Mouse (Mus musculus): ENCODE measurements around the gene Tbc1d2b. TPM values are rescaled to one million over a fixed set of nuclear protein-coding genes. Genes with fewer than 3 reads are reported as not detected.

Gene Tbc1d2b
- polyA plus RNA-seq, 3 experiments from 2014 or later: 10.6 to 14.0 (median 10.8) TPM

GRCm38 (mm10) chr9:90200501-90200900, 70.1 kb downstream of the Tbc1d2b start:
- ATAC-seq: no peak

- no peak for ATAC-seq
These were observed 71.0 kb downstream of the Tbc1d2b start for GRCm38 (mm10) chr9:90199611-90200010.

- ATAC-seq: no peak
These were observed 71.8 kb downstream of the Tbc1d2b start for GRCm38 (mm10) chr9:90198531-90199449.

GRCm38 (mm10) chr9:90197866-90198383, 72.7 kb downstream of the Tbc1d2b start:
- ATAC-seq: no peak

GRCm38 (mm10) chr9:90197116-90197665, 73.4 kb downstream of the Tbc1d2b start:
- no peak for ATAC-seq

GRCm38 (mm10) chr9:90196262-90196661, 74.3 kb downstream of the Tbc1d2b start:
- no peak for ATAC-seq

GRCm38 (mm10) chr9:90195000-90195399, 75.6 kb downstream of the Tbc1d2b start:
- ATAC-seq: no peak

- ATAC-seq: no peak
These were observed 81.2 kb downstream of the Tbc1d2b start for GRCm38 (mm10) chr9:90189391-90189790.

GRCm38 (mm10) chr9:90188893-90189292, 81.7 kb downstream of the Tbc1d2b start:
- no peak for ATAC-seq

- ATAC-seq: no peak
These were observed 85.2 kb downstream of the Tbc1d2b start for GRCm38 (mm10) chr9:90185356-90185910.

- ATAC-seq: no peak
These were observed 86.5 kb downstream of the Tbc1d2b start for GRCm38 (mm10) chr9:90184116-90184515.

- no peak for ATAC-seq
These were observed 87.1 kb downstream of the Tbc1d2b start for GRCm38 (mm10) chr9:90183550-90183949.

- ATAC-seq: no peak
These were observed 87.8 kb downstream of the Tbc1d2b start for GRCm38 (mm10) chr9:90182636-90183421.

- ATAC-seq: no peak
These were observed 88.8 kb downstream of the Tbc1d2b start for GRCm38 (mm10) chr9:90181656-90182388.

- ATAC-seq: no peak
These were observed 91.2 kb downstream of the Tbc1d2b start for GRCm38 (mm10) chr9:90179409-90179808.

GRCm38 (mm10) chr9:90173330-90173729, 97.3 kb downstream of the Tbc1d2b start:
- ATAC-seq: no peak

- ATAC-seq: no peak
These were observed 97.9 kb downstream of the Tbc1d2b start for GRCm38 (mm10) chr9:90172528-90173321.

- no peak for ATAC-seq
These were observed 99.2 kb downstream of the Tbc1d2b start for GRCm38 (mm10) chr9:90171421-90171820.

- no peak for ATAC-seq
These were observed 100.6 kb downstream of the Tbc1d2b start for GRCm38 (mm10) chr9:90169965-90170364.

- no peak for ATAC-seq
These were observed 104.0 kb downstream of the Tbc1d2b start for GRCm38 (mm10) chr9:90166615-90167014.

- ATAC-seq: no peak
These were observed 105.0 kb downstream of the Tbc1d2b start for GRCm38 (mm10) chr9:90165590-90165989.
